Mouse (Mus musculus) heart, postnatal 0 days (tissue): Measurements from ENCODE around the gene Abca7. TPM values are rescaled to one million over a fixed set of nuclear protein-coding genes. Genes with fewer than 3 reads are reported as not detected.
A peak's percentile ranks its signal among the peaks of the same experiment; 100 is the strongest.

ENCODE experiments used
- ATAC-seq: fragments of 200-750 bp; cut with Nextera tagmentation; 2 replicates; pipeline ENCODE4 v1.8.0; 2017; ENCODE audit warnings: low read depth, moderate number of reproducible peaks, moderate library complexity; ENCODE audit not compliant: insufficient read depth
- DNase-seq: peaks from one replicate; pipeline ENCODE4 v3.0.0-alpha.2; 2016; ENCODE audit warnings: low spot score
- H3K27ac ChIP-seq: fragments of 300-500 bp; sonication (generic); 2 replicates; pipeline ENCODE4 v1.5.1; 2014; ENCODE audit warnings: low read depth, mild to moderate bottlenecking
- H3K27me3 ChIP-seq: fragments of 300-500 bp; sonication (generic); 2 replicates; pipeline ENCODE4 v1.6.1; 2014; ENCODE audit warnings: low read length, mixed read lengths; ENCODE audit not compliant: control insufficient read depth, insufficient read depth
- H3K36me3 ChIP-seq: fragments of 300-500 bp; sonication (generic); replicated peaks from 2 replicates; pipeline ENCODE4 v1.6.1; 2014; ENCODE audit warnings: low read length, mixed read lengths; ENCODE audit not compliant: control insufficient read depth, insufficient read depth
- H3K4me1 ChIP-seq: fragments of 300-500 bp; sonication (generic); 2 replicates; pipeline ENCODE4 v1.6.1; 2014; ENCODE audit warnings: antibody characterized with exemption; ENCODE audit not compliant: control insufficient read depth, insufficient read depth
- H3K4me2 ChIP-seq: fragments of 300-500 bp; sonication (generic); 2 replicates; pipeline ENCODE4 v1.6.1; 2014; ENCODE audit warnings: low read depth, mild to moderate bottlenecking, low read length, moderate library complexity
- H3K4me3 ChIP-seq: fragments of 300-500 bp; sonication (generic); 2 replicates; pipeline ENCODE4 v1.5.1; 2014; ENCODE audit warnings: low read depth, low read length
- H3K9ac ChIP-seq: fragments of 300-500 bp; sonication (generic); replicated peaks from 2 replicates; pipeline ENCODE4 v1.6.1; 2014; ENCODE audit warnings: low read depth, low read length, mixed read lengths
- H3K9me3 ChIP-seq: fragments of 300-500 bp; sonication (generic); replicated peaks from 2 replicates; pipeline ENCODE4 v1.6.1; 2016; ENCODE audit warnings: low read length; ENCODE audit not compliant: control insufficient read depth
- CTCF ChIP-seq: IDR thresholded peaks from 2 replicates; pipeline ENCODE4 v1.5.1; 2016; ENCODE audit warnings: antibody characterized with exemption, control low read depth, low read depth
- EP300 ChIP-seq: IDR thresholded peaks from 2 replicates; pipeline ENCODE4 v1.6.1; 2016; ENCODE audit warnings: antibody characterized with exemption, low read depth
- WGBS: fragments of 180-500 bp; shearing (Covaris S2); extraction: QIAGEN DNeasy Blood & Tissue Kit; methylation state at CpG from one replicate; pipeline ENCODE4 v1.1.7; 2014; 5-methylcytosine and 5-hydroxymethylcytosine counted together
- polyA plus RNA-seq: library from polyadenylated mRNA; unstranded; fragments of >200 nt; fragmentation: Nextera tagmentation; extraction: Ambion mirVana; gene quantifications from 2 replicates; pipeline ENCODE4 v1.2.1, GENCODE M21; 2015
- total RNA-seq: library from RNA; depleted of rRNA; stranded (reverse); fragments of >200 nt; gene quantifications from 2 replicates; pipeline ENCODE4 v1.2.3, GENCODE M21; 2014; ENCODE audit warnings: low replicate concordance; rRNA removed

Abca7 gene
- total and polyA plus RNA-seq, 2 experiments from 2014 or later: 1.9 to 11.4 TPM

DNA sequence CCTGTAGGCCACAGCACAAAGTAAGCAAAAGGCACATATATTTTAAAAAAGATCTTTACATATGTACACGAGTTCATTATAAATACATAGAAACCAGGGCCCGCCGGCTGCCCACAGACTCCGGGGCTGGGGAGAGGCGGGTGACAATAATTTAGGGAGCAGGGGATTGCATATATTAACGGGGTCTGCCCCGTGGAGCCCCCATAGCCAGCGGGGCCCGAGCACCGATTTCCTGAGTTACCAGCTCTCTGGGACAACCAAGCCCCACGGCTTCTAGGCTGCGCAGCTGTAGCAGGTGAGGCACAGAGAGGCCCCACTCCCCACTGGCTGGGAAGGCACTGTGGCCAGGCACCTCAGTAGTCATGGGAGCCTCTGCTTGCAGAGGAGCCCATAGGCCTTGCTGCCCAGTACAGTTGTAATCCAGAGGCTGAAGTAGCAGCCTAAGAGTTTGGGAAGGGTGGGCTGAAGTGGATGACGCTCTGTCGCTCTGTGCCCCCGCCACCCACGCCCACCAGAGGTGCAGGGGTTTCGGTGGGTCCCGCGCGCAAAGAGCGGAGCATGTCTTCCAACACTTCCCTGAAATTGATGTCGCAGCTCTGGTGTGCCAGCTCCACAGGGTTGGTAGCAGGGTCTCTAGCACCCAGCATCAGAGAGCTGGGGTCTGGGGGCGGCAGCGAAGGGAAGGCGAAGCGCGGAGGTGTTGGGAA is 60.8 kb downstream of the Abca7 start:
- H3K36me3 ChIP-seq: peaks cover 65% of the 10 kb centered on the region
- no peak overlapping the region for H3K9ac ChIP-seq
- TF ChIP-seq EP300: no peak
- TF ChIP-seq CTCF: no peak
- H3K4me1 ChIP-seq: peaks cover 18% of the 10 kb centered on the region
- H3K4me3 ChIP-seq: no peak overlapping the region
- WGBS: 91% methylated on average over 27 of the region's 27 CpGs
- no peaks in the 10 kb centered on the region for H3K9me3 ChIP-seq
- no peaks in the 10 kb centered on the region for H3K27me3 ChIP-seq
- H3K4me2 ChIP-seq: no peak overlapping the region
- DNase-seq (no peak), ATAC-seq (no peak)
- H3K27ac ChIP-seq: no peak overlapping the region

DNA sequence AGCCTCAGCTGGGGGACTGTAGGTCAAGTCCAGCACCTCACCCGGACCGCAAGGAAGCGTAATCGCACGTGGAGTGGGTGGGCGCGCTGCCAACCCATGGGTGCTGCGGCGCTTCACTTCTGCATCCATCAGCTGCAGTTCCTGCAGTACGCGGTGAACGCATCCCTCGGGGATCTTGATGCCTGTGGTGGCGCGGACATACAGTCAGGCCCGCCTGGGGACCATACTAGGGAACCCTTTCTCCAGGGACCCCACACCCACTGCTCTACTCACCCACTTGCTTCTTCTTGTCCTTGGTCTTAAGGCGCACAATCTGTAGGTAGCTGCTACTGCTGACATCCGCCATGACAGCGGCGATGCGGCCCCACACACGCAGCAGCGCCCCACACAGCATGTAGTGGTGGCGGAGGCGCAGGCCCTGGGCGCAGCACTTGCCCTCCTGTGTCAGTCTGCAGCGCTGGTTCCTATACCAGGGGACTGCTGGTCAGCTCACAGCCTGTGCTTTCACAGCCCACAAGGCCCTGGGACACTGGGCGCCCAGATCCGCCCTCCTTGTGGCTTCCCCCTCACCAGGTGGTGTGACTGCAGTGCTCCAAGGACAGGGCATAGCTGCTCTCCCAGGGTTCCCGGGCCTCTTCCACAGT is 61.5 kb downstream of the Abca7 start:
- H3K4me3 ChIP-seq: no peak overlapping the region
- 71% methylated on average over 30 of the region's 30 CpGs for WGBS

DNA sequence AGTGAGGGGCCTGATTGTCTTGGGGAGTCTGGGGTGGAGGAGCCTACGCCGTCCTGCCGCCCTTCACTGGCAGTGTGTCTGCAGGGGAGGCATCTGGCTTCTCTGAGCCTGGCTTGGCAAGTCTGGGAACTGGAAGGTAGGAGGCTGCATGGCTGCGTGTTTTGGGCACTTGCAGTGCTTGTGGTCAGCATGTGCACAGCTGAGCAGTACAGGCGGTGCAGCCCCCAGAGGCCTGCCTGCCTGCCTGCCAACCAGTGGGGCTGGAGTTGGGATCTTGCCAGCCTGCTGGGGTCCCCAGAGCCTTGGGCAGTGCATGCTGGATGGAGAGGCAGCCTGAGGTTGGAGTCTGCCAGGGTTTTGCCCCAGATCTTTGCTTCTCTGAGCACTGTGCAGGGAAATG is 66.8 kb downstream of the Abca7 start:
- DNase-seq: no peak
- peaks cover 67% of the 10 kb centered on the region for H3K36me3 ChIP-seq
- H3K4me2 ChIP-seq: no peak overlapping the region
- H3K9ac ChIP-seq: no peak overlapping the region
- no peaks in the 10 kb centered on the region for H3K27me3 ChIP-seq
- H3K4me3 ChIP-seq: no peak overlapping the region
- no peaks in the 10 kb centered on the region for H3K4me1 ChIP-seq
- no peak for ATAC-seq
- TF ChIP-seq EP300: no peak
- no peak for TF ChIP-seq CTCF
- no peak overlapping the region for H3K27ac ChIP-seq
- WGBS: 83% methylated on average over 5 of the region's 5 CpGs
- no peaks in the 10 kb centered on the region for H3K9me3 ChIP-seq

More for the DNA sequence above, 61.5 kb downstream of the Abca7 start:
- Histone ChIP-seq H3K4me1 (peaks cover 13% of the 10 kb centered on the region), H3K36me3 (peaks cover 72% of the 10 kb centered on the region), H3K9me3 (no peaks in the 10 kb centered on the region), H3K27ac (no peak overlapping the region), H3K27me3 (no peaks in the 10 kb centered on the region), H3K9ac (no peak overlapping the region), H3K4me2 (no peak overlapping the region)
- no peak for TF ChIP-seq CTCF
- no peak for TF ChIP-seq EP300
- no peak for DNase-seq
- no peak for ATAC-seq

DNA sequence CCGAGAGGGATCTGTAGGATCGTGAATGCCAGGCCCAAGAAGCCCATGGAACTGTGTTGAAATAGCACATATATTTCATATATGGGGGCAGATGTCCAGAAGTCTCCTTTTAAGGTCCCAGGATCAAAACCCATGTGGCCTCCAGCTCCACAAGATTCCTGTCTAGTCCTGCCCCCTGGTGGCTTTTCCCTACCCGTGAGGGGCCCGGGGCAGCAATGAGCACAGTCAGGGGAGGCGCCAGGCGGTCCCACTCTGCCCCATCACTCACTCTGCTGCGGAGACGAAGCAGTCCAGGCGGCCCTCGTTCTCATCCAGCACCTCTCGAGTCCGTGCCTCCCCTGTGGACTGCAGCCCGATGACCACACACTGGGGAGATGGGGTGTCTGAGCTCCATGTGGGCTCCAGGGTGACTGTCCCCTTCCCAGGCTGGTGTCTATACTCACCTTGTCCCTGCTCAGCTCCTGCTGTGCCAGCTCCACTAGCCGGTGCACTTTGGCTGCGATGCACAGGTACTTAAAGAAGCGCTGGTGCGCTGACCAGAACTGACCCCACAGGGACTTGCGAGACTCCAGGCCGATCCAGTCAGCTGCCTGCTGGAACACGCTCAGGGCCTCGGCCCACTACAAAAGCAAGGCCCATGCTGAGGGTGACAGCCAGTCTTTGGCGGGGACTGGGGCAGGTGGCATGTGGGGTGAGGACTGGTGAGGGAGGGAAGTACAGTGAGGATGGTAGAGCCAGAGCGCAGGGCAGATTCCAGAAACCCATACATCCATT is 67.8 kb downstream of the Abca7 start:
- Histone ChIP-seq H3K4me2 (no peak overlapping the region), H3K9me3 (no peaks in the 10 kb centered on the region), H3K27ac (no peak overlapping the region), H3K4me1 (no peaks in the 10 kb centered on the region), H3K9ac (no peak overlapping the region), H3K27me3 (no peaks in the 10 kb centered on the region), H3K36me3 (peaks cover 60% of the 10 kb centered on the region), H3K4me3 (no peak overlapping the region)
- whole genome bisulfite sequencing: 79% methylated on average over 23 of the region's 23 CpGs
- ATAC-seq (no peak), DNase-seq (no peak)
- no peak for TF ChIP-seq EP300
- peak; percentile 9; the same call in 1 of the 2 replicates for TF ChIP-seq CTCF

Other genes starting within 250 kb of the Abca7 start
Only the 30 nearest of the 33 such genes appear.
- gene Rnf126, start 229.5 kb upstream of the Abca7 start, total RNA-seq: 38.6 and 67.5 TPM in 2 replicates
- 35.9 and 37.6 TPM in 2 replicates for gene Rnf126, start 229.5 kb upstream of the Abca7 start, polyA plus RNA-seq
- gene Fstl3, start 219.2 kb upstream of the Abca7 start, total RNA-seq: 21.4 and 28.0 TPM in 2 replicates
- gene Fstl3, start 219.2 kb upstream of the Abca7 start, polyA plus RNA-seq: 13.2 and 13.7 TPM in 2 replicates
- 1.3 and 1.4 TPM in 2 replicates for gene Prss57, start 205.5 kb upstream of the Abca7 start, total RNA-seq
- not detected in 2 replicates for gene Prss57, start 205.5 kb upstream of the Abca7 start, polyA plus RNA-seq
- 31.2 and 52.3 TPM in 2 replicates for gene Palm, start 202.9 kb upstream of the Abca7 start, total RNA-seq
- gene Palm, start 202.9 kb upstream of the Abca7 start, polyA plus RNA-seq: 39.8 and 44.0 TPM in 2 replicates
- not detected in 2 replicates for gene Misp, start 175.5 kb upstream of the Abca7 start, total RNA-seq
- 0.08 and 0.41 TPM in 2 replicates for gene Misp, start 175.5 kb upstream of the Abca7 start, polyA plus RNA-seq
- 186 and 196 TPM in 2 replicates for gene Ptbp1, start 142.1 kb upstream of the Abca7 start, total RNA-seq
- 39.8 and 40.4 TPM in 2 replicates for gene Ptbp1, start 142.1 kb upstream of the Abca7 start, polyA plus RNA-seq
- gene Prtn3, start 122.0 kb upstream of the Abca7 start, total RNA-seq: not detected in 2 replicates
- 0.70 and 0.74 TPM in 2 replicates for gene Prtn3, start 122.0 kb upstream of the Abca7 start, polyA plus RNA-seq
- gene Plppr3, start 121.9 kb upstream of the Abca7 start, total RNA-seq: 3.2 and 5.9 TPM in 2 replicates
- gene Plppr3, start 121.9 kb upstream of the Abca7 start, polyA plus RNA-seq: 2.5 and 3.0 TPM in 2 replicates
- gene Elane, start 110.2 kb upstream of the Abca7 start, total RNA-seq: not detected in 2 replicates
- gene Elane, start 110.2 kb upstream of the Abca7 start, polyA plus RNA-seq: not detected in 2 replicates
- gene Cfd, start 105.6 kb upstream of the Abca7 start, total RNA-seq: 0.19 TPM in 1 of 2 replicates, not detected in the other
- 0.22 TPM in 1 of 2 replicates, not detected in the other for gene Cfd, start 105.6 kb upstream of the Abca7 start, polyA plus RNA-seq
- gene Med16, start 87.6 kb upstream of the Abca7 start, total RNA-seq: 64.7 and 77.6 TPM in 2 replicates
- 30.9 and 36.2 TPM in 2 replicates for gene Med16, start 87.6 kb upstream of the Abca7 start, polyA plus RNA-seq
- not detected in 2 replicates for gene Gm26602, start 85.6 kb upstream of the Abca7 start, total RNA-seq
- 4.0 and 6.0 TPM in 2 replicates for gene Gm26602, start 85.6 kb upstream of the Abca7 start, polyA plus RNA-seq
- not detected in 2 replicates for gene Kiss1r, start 79.5 kb upstream of the Abca7 start, total RNA-seq
- 0.45 and 0.57 TPM in 2 replicates for gene Kiss1r, start 79.5 kb upstream of the Abca7 start, polyA plus RNA-seq
- 40.9 and 58.4 TPM in 2 replicates for gene R3hdm4, start 75.3 kb upstream of the Abca7 start, total RNA-seq
- 104 and 107 TPM in 2 replicates for gene R3hdm4, start 75.3 kb upstream of the Abca7 start, polyA plus RNA-seq
- 5.3 and 5.6 TPM in 2 replicates for gene Arid3a, start 69.5 kb upstream of the Abca7 start, total RNA-seq
- gene Arid3a, start 69.5 kb upstream of the Abca7 start, polyA plus RNA-seq: 0.65 and 0.77 TPM in 2 replicates
- 29.3 and 51.5 TPM in 2 replicates for gene Wdr18, start 36.3 kb upstream of the Abca7 start, total RNA-seq
- gene Wdr18, start 36.3 kb upstream of the Abca7 start, polyA plus RNA-seq: 54.3 and 58.4 TPM in 2 replicates
- not detected in 2 replicates for gene Grin3b, start 25.8 kb upstream of the Abca7 start, total RNA-seq
- 0.29 and 0.34 TPM in 2 replicates for gene Grin3b, start 25.8 kb upstream of the Abca7 start, polyA plus RNA-seq
- gene Tmem259, start 12.2 kb upstream of the Abca7 start, total RNA-seq: 162 and 182 TPM in 2 replicates
- gene Tmem259, start 12.2 kb upstream of the Abca7 start, polyA plus RNA-seq: 18.0 and 18.1 TPM in 2 replicates
- gene Cnn2, start 7.9 kb upstream of the Abca7 start, total RNA-seq: 142 and 158 TPM in 2 replicates
- 126 and 149 TPM in 2 replicates for gene Cnn2, start 7.9 kb upstream of the Abca7 start, polyA plus RNA-seq
- gene Arhgap45, start 20.2 kb downstream of the Abca7 start, total RNA-seq: 3.9 and 11.0 TPM in 2 replicates
- gene Arhgap45, start 20.2 kb downstream of the Abca7 start, polyA plus RNA-seq: 1.9 TPM in 2 replicates
- gene Polr2e, start 43.3 kb downstream of the Abca7 start, total RNA-seq: 70.6 and 106 TPM in 2 replicates
- 120 and 123 TPM in 2 replicates for gene Polr2e, start 43.3 kb downstream of the Abca7 start, polyA plus RNA-seq
- 490 and 500 TPM in 2 replicates for gene Gpx4, start 50.7 kb downstream of the Abca7 start, total RNA-seq
- gene Gpx4, start 50.7 kb downstream of the Abca7 start, polyA plus RNA-seq: 874 and 900 TPM in 2 replicates
- gene Sbno2, start 109.1 kb downstream of the Abca7 start, total RNA-seq: 21.1 and 22.0 TPM in 2 replicates
- 5.9 and 6.3 TPM in 2 replicates for gene Sbno2, start 109.1 kb downstream of the Abca7 start, polyA plus RNA-seq
- 40.3 and 57.4 TPM in 2 replicates for gene Stk11, start 119.3 kb downstream of the Abca7 start, total RNA-seq
- gene Stk11, start 119.3 kb downstream of the Abca7 start, polyA plus RNA-seq: 10.6 and 10.8 TPM in 2 replicates
- gene Atp5d, start 142.1 kb downstream of the Abca7 start, total RNA-seq: 970 and 972 TPM in 2 replicates
- gene Atp5d, start 142.1 kb downstream of the Abca7 start, polyA plus RNA-seq: 1,858 and 1,876 TPM in 2 replicates
- gene Cbarp, start 144.3 kb downstream of the Abca7 start, total RNA-seq: 2.8 and 5.9 TPM in 2 replicates
- gene Cbarp, start 144.3 kb downstream of the Abca7 start, polyA plus RNA-seq: 1.0 and 1.1 TPM in 2 replicates
- 100 and 122 TPM in 2 replicates for gene Midn, start 151.8 kb downstream of the Abca7 start, total RNA-seq
- gene Midn, start 151.8 kb downstream of the Abca7 start, polyA plus RNA-seq: 12.4 and 15.8 TPM in 2 replicates
- 121 and 163 TPM in 2 replicates for gene Cirbp, start 169.5 kb downstream of the Abca7 start, total RNA-seq
- 208 and 330 TPM in 2 replicates for gene Cirbp, start 169.5 kb downstream of the Abca7 start, polyA plus RNA-seq
- gene 1600002K03Rik, start 176.4 kb downstream of the Abca7 start, total RNA-seq: 0.66 and 8.9 TPM in 2 replicates
- 4.6 and 5.7 TPM in 2 replicates for gene 1600002K03Rik, start 176.4 kb downstream of the Abca7 start, polyA plus RNA-seq
- 2.4 and 3.0 TPM in 2 replicates for gene Efna2, start 183.0 kb downstream of the Abca7 start, total RNA-seq
- gene Efna2, start 183.0 kb downstream of the Abca7 start, polyA plus RNA-seq: 3.3 and 3.7 TPM in 2 replicates